Comparison of ENCODE assay signal across 10 mouse cellular contexts in genomic region chr4:66401186-66401681, GRCm38 (mm10). TPM values are rescaled to one million over a fixed set of nuclear protein-coding genes. Genes with fewer than 3 reads are reported as not detected.
DNase-seq lines count a peak whose midpoint lies in the region; ATAC-seq and TF ChIP-seq lines count a peak whose summit lies in the region.
"Had no signal": no experiment of that assay in that cellular context is flagged by ENCODE, and none has a peak within 500 bp of the region (broad histone marks: within the 10 kb centered on the region; RNA-seq: fewer than 3 reads in every experiment).

No protein-coding gene starts in this region.

- no peaks in the 10 kb centered on the region for H3K79me2 ChIP-seq in liver, adult 2 months (ENCODE audit: control insufficient read depth, insufficient read depth, low read length)

- WGBS in liver, adult 2 months, result 28% methylated on average over 8 of the region's 8 CpGs
- 23% methylated on average over 8 of the region's 8 CpGs for WGBS in liver, embryonic 11.5 days

- no peak for ATAC-seq in liver, embryonic 11.5 days (replicated peaks; ENCODE audit: low FRiP score)
- ATAC-seq in erythroid progenitor cell, adult 5-6 weeks (replicated peaks; ENCODE audit: low FRiP score, poor library complexity, severe bottlenecking), result no peak
- no peak for ATAC-seq in megakaryocyte, adult 5-6 weeks (ENCODE audit: poor library complexity, severe bottlenecking)
- ATAC-seq: Patski had no signal

- H3K9me3 ChIP-seq in liver, embryonic 11.5 days (ENCODE audit: control insufficient read depth, low read length), result no peaks in the 10 kb centered on the region
- H3K9me3 ChIP-seq: liver, embryonic 15.5 days had no signal

- DNase-seq in liver, adult 2 months (ENCODE audit: extremely low read depth, low read depth, low spot score), result no peak
- DNase-seq in liver, embryonic 11.5 days (ENCODE audit: low spot score), result no peak
- peak; percentile 42 to 45 for DNase-seq in left cerebral cortex, postnatal 10 days (ENCODE audit: extremely low spot score in 1 of 2, low spot score in 2 of 2)
- peak; percentile 56 for DNase-seq in right cerebral cortex, adult 18-20 months
- no peak for DNase-seq in heart, adult 11 months

- TF ChIP-seq POLR2A in liver, adult 2 months (IDR thresholded peaks at IDR 0.05; ENCODE audit: extremely low read depth, insufficient read depth, low read length), result no peak
- TF ChIP-seq POLR2A in embryonic fibroblast, embryonic 13.5 days (IDR thresholded peaks at IDR 0.05; ENCODE audit: low read depth, low read length), result no peak

- intact Hi-C loops in left cerebral cortex, postnatal 10 days (cut with DNase I), result loop anchor here (2.0 kb wide), 1 partner anchor 746 kb away; no protein-coding TSS in a partner anchor

- no peak overlapping the region for H3K4me2 ChIP-seq in liver, embryonic 11.5 days
- H3K4me2 ChIP-seq: liver, embryonic 15.5 days had no signal

- no peaks in the 10 kb centered on the region for H3K36me3 ChIP-seq in liver, adult 2 months (ENCODE audit: control insufficient read depth, insufficient read depth, low read length)
- H3K36me3 ChIP-seq in liver, embryonic 11.5 days (ENCODE audit: control insufficient read depth, insufficient read depth, low read length), result no peaks in the 10 kb centered on the region
- H3K36me3 ChIP-seq: liver, embryonic 15.5 days had no signal

- no peak overlapping the region for H3K27ac ChIP-seq in liver, adult 2 months (replicated peaks; ENCODE audit: insufficient read depth, low read depth, low read length)
- no peak overlapping the region for H3K27ac ChIP-seq in liver, embryonic 11.5 days (ENCODE audit: low read depth, low read length)
- no peak overlapping the region for H3K27ac ChIP-seq in embryonic fibroblast, embryonic 13.5 days (ENCODE audit: insufficient read depth, low read length)
- H3K27ac ChIP-seq: liver, embryonic 15.5 days had no signal

- H3K4me1 ChIP-seq in liver, adult 2 months (ENCODE audit: control insufficient read depth, insufficient read depth, low read length), result no peaks in the 10 kb centered on the region
- H3K4me1 ChIP-seq in liver, embryonic 11.5 days (replicated peaks; ENCODE audit: control insufficient read depth, insufficient read depth, low read length), result no peaks in the 10 kb centered on the region
- H3K4me1 ChIP-seq in embryonic fibroblast, embryonic 13.5 days (ENCODE audit: control insufficient read depth, insufficient read depth, low read length), result 0 out of 2 replicates have a peak, but pooled peaks cover 3% of the 10 kb centered on the region

- H3K9ac ChIP-seq in liver, adult 2 months (ENCODE audit: low read depth, low read length), result no peak overlapping the region
- H3K9ac ChIP-seq in liver, embryonic 11.5 days (ENCODE audit: low read depth, low read length), result no peak overlapping the region
- H3K9ac ChIP-seq: liver, embryonic 15.5 days had no signal

- peaks cover 9% of the 10 kb centered on the region; the same call in 1 of the 2 replicates for H3K27me3 ChIP-seq in liver, adult 2 months (ENCODE audit: control insufficient read depth, insufficient read depth, low read length)
- H3K27me3 ChIP-seq in liver, embryonic 11.5 days (replicated peaks; ENCODE audit: control insufficient read depth, insufficient read depth, low read length), result peaks cover 43% of the 10 kb centered on the region

- peak; percentile 42 for TF ChIP-seq CTCF in liver, adult 2 months (IDR thresholded peaks at IDR 0.05; ENCODE audit: low read depth, low read length)
- peak; percentile 59; the same call in 1 of the 2 replicates for TF ChIP-seq CTCF in embryonic fibroblast, embryonic 13.5 days (IDR thresholded peaks at IDR 0.05; ENCODE audit: borderline replicate concordance, insufficient read depth, low read length)

- no peak overlapping the region for H3K4me3 ChIP-seq in liver, adult 2 months (ENCODE audit: insufficient read depth, low read depth, low read length)
- no peak overlapping the region for H3K4me3 ChIP-seq in liver, embryonic 11.5 days (ENCODE audit: low read depth, low read length)
- no peak overlapping the region for H3K4me3 ChIP-seq in embryonic fibroblast, embryonic 13.5 days (ENCODE audit: insufficient read depth, low read length)
- H3K4me3 ChIP-seq: liver, embryonic 15.5 days had no signal

RNA-seq across cellular contexts. Expression of gene Astn2, which starts 3.2 kb away (rescaled TPM):
- 1.2 and 1.3 TPM in 2 replicates for total RNA-seq in liver, adult 2 months (2014; rRNA removed)
- 0.52 and 0.77 TPM in 2 replicates for polyA plus RNA-seq in liver, adult 2 months (2012; rRNA removed)
- 0.05 and 0.09 TPM in 2 replicates for polyA plus RNA-seq in liver, embryonic 11.5 days (2014; fragmentation: Nextera tagmentation; extraction: Ambion mirVana)
- 2.3 and 4.2 TPM in 2 replicates for polyA plus RNA-seq in embryonic fibroblast, embryonic 13.5 days (2011; ENCODE audit: insufficient read length, low read depth, missing spikeins)
- total RNA-seq in left cerebral cortex, postnatal 10 days (2021), result 10 to 100 TPM; 35.2 to 40.3 TPM
- not detected in 2 replicates for total RNA-seq in erythroid progenitor cell, adult 5-6 weeks (2015; ENCODE audit: low replicate concordance)
- total RNA-seq in erythroid progenitor cell, adult 5-6 weeks (2017; ENCODE audit: low replicate concordance), result 0.26 TPM in 1 of 2 replicates, not detected in the other
- total RNA-seq in megakaryocyte, adult 5-6 weeks (2015), result 0.09 TPM in 1 of 2 replicates, not detected in the other
- not detected in 2 replicates for total RNA-seq in megakaryocyte, adult 5-6 weeks (2017)

Comparison
In these comparisons a context has a peak if more than half of its experiments do, and no peak if none do; other contexts are left out.
1. DNase-seq: peak in left cerebral cortex, postnatal 10 days (2 of 2) and right cerebral cortex, adult 18-20 months (single experiment); none in liver, adult 2 months (single experiment), liver, embryonic 11.5 days (single experiment) and heart, adult 11 months (single experiment).
2. RNA of gene Astn2, which starts 3.2 kb away (total RNA-seq): 35.2 to 40.3 TPM in left cerebral cortex, postnatal 10 days; 1.2 to 1.3 TPM in liver, adult 2 months, 0.09 TPM in megakaryocyte, adult 5-6 weeks and 0.26 TPM in erythroid progenitor cell, adult 5-6 weeks; every median in the first group is over 10 times any median in the second.